Mouse (Mus musculus) common myeloid progenitor, adult 5-6 weeks (primary cell): ENCODE data around the gene Gm12216. TPM values are rescaled to one million over a fixed set of nuclear protein-coding genes. Genes with fewer than 3 reads are reported as not detected.

ENCODE experiments used
- ATAC-seq: replicated peaks from 2 replicates; pipeline ENCODE4 v1.8.0; 2016; ENCODE audit warnings: low read depth, mild to moderate bottlenecking, moderate TSS enrichment, inconsistent platforms; ENCODE audit not compliant: poor library complexity, severe bottlenecking
- total RNA-seq: library from RNA; stranded (forward); fragments of 200-1000, 187-1606 nt; gene quantifications from 2 replicates; pipeline ENCODE4 v1.2.3, GENCODE M21; 2017

Gene Gm12216
- total RNA-seq, 1 experiment from 2014 or later, result 4.5 TPM

DNA sequence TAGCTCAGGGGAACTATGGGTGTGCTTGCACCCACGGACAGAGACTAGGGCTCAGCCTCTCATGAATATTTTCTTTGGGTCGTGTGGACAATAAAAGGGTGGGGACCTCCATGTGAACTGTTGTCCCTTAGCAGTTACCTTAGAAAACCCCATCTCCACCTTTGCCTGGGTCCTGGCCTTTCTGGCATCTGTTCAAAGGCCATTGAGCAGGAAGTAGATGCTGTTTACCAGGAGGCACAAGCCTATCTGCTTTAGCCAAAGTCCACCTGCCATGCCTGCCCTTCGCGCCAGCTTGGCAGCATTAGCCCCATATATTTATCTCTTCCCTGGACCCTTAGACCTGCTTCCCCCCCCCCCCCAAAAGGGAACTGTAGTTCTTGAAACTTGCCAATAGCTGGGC lies 101.4 kb downstream of the Gm12216 start:
- ATAC-seq, result no peak

DNA sequence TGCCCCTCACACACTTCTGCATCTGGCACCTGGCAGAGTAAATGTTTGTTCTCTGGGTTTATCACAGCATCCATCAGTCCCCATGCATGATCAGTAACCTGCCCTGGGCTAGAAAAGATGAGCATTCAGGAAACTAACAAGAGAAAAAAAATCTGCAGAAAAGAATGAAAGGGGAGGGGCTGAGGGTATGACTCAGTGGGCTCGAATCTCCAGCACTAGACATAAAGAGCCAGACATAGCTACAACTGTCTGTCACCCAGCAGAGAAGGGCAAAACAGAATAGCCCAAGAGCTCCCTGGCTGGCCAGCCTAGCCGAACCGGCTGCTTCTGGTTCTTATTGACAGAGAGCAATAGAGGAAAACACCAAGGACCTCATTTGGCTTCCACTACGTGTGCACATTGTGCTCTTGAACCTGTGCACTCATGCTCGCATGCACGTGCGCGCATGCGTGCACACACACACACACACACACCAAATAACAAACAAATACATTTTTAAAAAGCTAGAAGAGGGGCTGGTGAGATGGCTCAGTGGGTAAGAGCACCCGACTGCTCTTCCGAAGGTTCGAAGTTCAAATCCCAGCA lies 104.0 kb downstream of the Gm12216 start:
- ATAC-seq, result no peak

DNA sequence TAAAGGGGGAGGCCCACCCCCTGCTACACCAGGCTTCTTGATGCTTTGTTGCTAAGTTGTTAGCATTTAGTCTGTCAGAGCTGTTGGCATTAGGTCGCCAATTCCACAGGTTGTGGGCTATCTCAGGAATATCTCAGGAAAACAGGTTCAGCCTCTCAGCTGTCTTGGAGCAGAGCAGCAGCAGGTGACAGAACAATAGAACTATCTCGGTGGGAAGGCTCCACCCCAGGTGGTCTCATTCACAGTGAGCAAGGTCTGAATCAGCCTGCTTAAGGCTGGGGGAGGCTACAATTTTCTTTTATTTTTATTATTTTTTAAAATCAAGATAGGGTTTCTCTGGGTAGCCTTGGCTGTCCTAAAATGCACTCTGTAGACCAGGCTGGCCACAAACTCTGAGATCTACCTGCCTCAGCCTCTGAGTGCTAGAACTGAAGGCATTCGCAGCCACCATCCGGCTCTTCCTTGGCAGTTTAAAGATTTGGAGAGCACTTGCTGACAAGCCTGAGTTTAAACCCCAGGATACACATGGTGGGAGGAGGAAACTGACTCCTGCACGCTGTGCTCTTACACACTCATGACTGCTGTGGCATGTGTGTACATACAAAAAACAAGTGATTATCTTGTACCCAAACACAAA lies 109.2 kb downstream of the Gm12216 start:
- ATAC-seq, result no peak

DNA sequence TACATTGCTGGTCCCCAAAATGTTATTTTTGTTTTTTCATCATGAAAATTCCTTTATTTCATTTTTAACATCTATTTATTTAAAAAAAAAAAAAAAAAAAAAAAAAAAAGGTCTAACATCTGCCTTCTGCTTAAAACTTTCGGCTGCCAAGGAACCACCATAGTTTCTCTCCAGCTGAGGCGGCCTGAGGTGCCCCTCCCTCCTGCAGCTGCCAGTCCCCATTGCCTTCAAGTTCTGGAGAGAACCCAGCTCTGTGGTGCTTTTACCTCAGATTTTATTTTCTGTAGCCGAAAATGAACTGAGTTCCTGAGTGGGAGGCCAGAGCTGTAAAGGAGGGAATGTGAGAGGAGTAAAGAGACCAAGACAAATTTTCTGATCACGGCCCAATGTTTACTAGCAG lies 109.8 kb downstream of the Gm12216 start:
- no peak for ATAC-seq

DNA sequence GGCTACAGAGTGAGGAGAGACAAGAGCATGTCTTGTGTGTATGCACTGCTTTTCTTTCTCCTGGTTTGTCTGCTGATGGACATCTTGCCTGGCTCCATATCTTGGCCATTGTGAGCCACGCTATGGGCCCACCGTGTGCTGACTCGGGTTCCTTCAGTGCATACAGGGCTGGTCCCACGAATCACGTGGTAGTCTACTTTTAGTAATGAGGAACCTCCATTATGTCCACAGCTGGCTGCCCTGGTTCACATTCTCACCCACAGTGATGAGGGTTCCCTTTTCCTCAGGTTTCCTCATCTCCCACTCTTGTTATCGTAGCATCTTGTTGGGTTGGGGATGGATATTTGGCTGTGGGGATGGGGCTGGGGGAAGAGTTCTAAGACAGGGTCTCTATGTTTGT lies 110.4 kb downstream of the Gm12216 start:
- peak; percentile 77 for ATAC-seq

DNA sequence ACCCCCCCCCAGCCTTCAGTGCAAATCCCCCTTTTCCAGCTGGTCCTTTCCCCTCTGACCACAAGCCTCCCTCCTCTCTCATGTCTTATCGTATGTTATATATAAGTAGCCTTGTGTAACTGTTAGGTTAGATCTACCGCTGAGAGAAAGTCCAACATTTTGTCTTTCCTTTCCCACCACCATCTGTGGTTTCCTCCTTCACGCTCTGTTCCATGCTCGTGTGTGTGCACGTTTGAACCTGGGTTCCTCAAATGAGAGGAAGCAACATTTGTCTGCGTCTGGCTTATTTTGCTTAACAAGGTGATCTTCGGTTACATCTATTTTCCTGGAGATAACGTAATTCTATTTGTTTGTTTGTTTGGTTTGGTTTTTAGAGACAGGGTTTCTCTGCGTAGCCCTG lies 111.1 kb downstream of the Gm12216 start:
- peak; percentile 63 for ATAC-seq

DNA sequence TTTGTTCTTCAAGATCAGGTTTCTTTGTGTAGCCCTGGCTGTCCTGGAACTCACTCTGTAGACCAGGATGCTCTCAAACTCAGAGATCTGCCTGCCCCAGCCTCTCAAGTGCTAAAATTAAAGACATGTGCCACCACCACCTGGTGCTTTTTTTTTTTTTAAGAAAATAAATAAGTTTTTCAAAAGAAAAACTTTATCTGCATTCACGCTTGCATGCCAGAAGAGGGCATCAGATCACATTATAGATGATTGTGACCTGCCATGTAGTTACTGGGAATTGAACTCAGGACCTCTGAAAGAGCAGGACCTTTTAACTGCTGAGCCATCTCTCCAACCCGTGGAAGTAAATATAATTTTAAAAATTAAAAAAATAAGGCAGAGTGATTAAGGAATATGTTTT lies 113.8 kb downstream of the Gm12216 start:
- ATAC-seq, result no peak

DNA sequence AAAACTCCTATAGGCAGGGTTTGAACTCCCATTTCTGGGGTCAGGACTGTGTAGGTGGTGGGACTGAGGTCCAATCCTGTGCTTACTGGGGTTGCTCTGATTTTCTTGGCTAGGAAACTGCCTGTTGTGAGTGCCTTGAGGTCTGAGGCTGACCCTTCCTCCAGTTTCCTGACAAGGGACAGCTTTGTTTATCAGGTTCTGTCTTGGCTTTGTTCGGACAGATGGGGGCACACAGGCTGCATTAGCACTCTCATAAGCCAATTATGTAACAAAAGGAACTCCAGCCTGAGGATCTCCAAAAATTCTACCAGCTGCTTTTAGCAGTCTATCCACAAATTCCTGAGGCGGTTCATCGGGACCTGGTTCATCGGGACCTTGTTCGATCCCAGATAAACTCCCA lies 116.7 kb downstream of the Gm12216 start:
- ATAC-seq, result no peak

DNA sequence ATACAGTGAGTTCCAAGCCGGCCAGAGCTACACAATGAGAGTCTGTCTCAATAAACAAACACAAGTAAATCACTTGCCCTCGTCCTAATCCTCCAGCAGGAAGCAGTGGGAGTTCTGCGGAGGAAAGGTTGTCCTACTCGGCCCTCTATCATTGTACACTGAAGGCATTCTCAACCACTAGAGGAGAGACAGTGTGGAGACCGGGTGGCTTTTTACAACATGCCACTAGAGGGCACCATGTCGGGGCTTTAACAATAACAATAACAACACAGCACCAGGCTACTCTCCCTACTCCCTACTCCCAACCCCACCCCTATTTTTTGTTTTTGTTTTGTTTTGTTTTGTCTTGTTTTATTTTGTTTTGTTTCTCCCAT lies 121.5 kb downstream of the Gm12216 start:
- ATAC-seq, result peak; percentile 72

DNA sequence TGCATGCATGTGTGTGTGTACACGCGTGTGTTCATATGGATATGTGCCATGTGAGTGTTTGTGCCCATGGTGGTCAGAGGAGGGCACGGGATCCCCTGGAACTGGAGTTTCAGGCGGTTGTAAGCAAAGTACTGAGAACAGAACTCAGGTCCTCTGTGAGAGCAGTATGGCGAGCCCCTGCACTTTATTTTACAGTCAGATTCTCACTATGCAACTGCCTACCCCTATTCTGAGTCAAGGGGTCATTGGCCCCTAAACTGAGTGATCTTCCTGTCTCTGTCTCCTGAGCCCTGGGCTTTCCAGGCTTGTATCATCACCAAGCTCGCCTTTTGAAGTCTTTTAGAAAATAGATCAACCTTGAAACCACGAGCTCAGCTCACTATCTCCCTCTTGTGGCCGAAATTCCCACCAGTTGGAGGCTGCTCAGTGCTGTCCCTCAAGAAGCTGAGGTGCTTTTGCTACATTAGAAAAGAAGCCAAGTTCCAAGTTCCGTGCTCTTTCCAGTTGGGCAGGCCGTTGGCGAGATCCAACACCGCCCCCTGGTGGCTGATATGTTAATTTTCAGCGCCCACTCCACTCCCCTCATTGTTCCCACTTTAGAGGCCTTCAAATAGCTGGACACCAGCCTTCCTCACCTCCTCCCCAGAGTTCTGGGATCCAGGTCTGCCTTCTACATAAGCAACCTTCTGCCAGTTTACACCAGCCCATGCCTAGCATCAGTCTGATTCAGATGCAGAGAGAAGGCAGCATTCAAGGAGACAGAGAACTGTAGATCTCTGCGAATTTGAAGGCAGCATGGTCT lies 122.1 kb downstream of the Gm12216 start:
- ATAC-seq, result peak; percentile 75

DNA sequence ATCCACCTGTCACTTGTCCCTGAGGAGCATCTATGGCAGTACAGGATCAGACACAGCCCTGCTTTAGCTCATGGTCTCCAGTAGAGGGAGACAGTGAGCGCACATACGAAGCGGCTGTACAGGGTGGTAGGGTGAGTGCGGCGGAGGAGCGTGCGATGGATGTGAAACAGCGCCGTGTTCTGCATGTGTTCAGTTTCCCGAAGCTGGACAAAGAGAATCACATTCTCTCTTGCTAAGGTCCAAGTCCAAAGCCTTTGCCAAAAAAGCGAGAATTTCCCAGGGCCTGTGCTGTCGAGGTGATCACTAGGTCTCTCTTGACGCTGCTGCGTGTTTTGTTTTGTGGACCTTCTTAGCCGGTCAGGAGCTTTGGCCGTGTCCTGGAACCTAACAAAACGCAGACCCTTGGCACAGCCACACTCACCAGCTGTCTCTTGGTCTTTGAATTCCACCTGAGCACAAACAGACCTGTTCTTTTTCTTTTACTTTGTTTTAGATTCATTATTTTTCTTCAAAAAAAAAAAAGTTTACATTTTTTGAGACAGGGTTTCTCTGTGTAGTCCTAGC lies 123.3 kb downstream of the Gm12216 start:
- ATAC-seq, result peak; percentile 78

DNA sequence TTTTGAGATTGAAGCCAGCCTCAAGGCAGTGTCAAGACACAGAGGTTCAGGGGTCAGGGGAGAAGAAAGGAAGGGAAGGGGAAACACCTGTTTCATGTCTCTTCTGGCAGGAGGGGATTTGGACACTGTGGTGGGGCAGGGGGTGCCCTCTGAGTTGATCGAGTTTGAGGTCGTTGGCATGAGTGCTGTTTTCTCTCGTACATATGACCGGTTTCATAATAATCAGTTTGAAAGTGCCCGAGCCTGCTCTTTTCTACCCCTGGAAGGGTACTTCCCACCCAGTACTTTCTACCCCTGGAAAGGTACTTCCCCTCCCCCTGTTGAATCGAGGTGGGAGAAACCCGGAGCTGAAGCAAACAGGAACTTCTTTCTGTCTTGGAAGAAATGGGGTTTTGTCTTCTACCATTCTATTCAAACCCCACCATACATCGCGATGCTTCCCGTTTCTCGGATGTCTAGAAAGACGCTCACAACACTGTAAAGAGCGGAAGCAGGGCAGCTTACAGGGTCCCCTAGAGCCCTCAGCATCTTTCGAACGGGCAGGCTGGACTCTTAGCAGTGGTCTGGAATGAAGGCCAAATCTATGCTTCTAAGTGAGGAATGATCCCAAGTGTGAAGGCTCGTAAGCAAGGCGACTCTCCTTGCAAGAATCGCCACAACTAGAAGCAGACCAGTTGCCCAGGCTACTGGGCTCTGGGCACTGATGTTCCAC lies 123.9 kb downstream of the Gm12216 start:
- no peak for ATAC-seq

DNA sequence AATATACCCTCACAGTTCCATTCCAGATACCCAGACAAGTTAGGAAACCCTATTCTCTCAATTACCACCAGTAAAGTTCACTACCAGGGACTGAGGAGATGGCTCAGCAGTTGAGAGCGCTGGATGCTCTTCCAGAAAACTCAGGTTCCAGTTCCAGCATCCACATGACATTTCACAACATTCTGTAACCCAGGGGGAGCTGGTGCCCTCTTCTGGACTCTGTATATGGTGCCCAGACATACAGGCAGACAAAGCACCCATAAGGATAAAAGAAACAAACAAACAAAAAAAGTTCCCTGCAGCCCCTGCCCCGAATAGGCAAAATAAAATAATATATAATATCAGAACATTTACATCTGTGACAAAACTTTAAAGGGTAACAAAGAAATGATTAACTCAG lies 124.6 kb downstream of the Gm12216 start:
- no peak for ATAC-seq

DNA sequence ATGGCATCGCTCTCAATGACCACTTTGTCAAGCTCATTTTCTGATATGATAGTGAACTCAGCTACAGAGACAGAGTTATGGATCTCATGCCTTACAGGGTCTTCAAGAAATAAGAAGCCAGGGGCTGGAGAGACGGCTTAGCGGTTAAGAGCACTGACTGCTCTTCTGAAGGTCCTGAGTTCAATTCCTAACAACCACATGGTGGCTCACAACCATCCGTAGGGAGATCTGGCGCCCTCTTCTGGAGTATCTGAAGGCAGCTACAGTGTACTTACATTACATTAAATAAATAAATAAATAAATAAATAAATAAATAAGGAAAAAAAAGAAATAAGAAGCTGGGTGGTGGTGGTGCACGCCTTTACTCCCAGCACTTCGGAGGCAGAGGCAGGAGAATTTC lies 125.2 kb downstream of the Gm12216 start:
- ATAC-seq, result no peak

Other genes starting within 250 kb of the Gm12216 start
- 0.73 TPM in 1 of 2 replicates, not detected in the other for gene Il4, start 240.6 kb downstream of the Gm12216 start, total RNA-seq
- gene Il13, start 224.6 kb downstream of the Gm12216 start, total RNA-seq, result 2.1 TPM in 1 of 2 replicates, not detected in the other
- 110 and 112 TPM in 2 replicates for gene Rad50, start 151.9 kb downstream of the Gm12216 start, total RNA-seq
- gene Il5, start 138.5 kb downstream of the Gm12216 start, total RNA-seq, result not detected in 2 replicates
- gene Irf1, start 89.2 kb downstream of the Gm12216 start, total RNA-seq, result 57.2 and 69.8 TPM in 2 replicates
- 0.69 TPM in 1 of 2 replicates, not detected in the other for gene Gm17334, start 86.1 kb downstream of the Gm12216 start, total RNA-seq
- gene Slc22a5, start 32.4 kb upstream of the Gm12216 start, total RNA-seq, result 7.8 and 11.0 TPM in 2 replicates
- 1.6 and 1.9 TPM in 2 replicates for gene Slc22a21, start 121.1 kb upstream of the Gm12216 start, total RNA-seq
- 4.8 and 6.5 TPM in 2 replicates for gene Slc22a4, start 168.8 kb upstream of the Gm12216 start, total RNA-seq
- gene Pdlim4, start 209.8 kb upstream of the Gm12216 start, total RNA-seq, result 0.41 TPM in 1 of 2 replicates, not detected in the other
- gene P4ha2, start 240.8 kb upstream of the Gm12216 start, total RNA-seq, result 0.18 TPM in 1 of 2 replicates, not detected in the other